Mouse (Mus musculus) neutrophil, adult 5-6 weeks (primary cell): ENCODE measurements around the gene Magi1. TPM values are rescaled to one million over a fixed set of nuclear protein-coding genes. Genes with fewer than 3 reads are reported as not detected.

Experiments
- ATAC-seq: fragments of 151-379, 151-347 bp; 2 replicates; pipeline ENCODE4 v1.8.0; 2017; ENCODE audit warnings: mild to moderate bottlenecking, moderate TSS enrichment; ENCODE audit not compliant: insufficient number of reproducible peaks, poor library complexity, low FRiP score, severe bottlenecking; ENCODE audit errors: extremely low read depth
- total RNA-seq: library from RNA; stranded (forward); fragments of 200-1000 nt; gene quantifications from 2 replicates; pipeline ENCODE4 v1.2.3, GENCODE M21; 2017

The Magi1 gene
- total RNA-seq, 1 experiment from 2014 or later, result not detected

DNA sequence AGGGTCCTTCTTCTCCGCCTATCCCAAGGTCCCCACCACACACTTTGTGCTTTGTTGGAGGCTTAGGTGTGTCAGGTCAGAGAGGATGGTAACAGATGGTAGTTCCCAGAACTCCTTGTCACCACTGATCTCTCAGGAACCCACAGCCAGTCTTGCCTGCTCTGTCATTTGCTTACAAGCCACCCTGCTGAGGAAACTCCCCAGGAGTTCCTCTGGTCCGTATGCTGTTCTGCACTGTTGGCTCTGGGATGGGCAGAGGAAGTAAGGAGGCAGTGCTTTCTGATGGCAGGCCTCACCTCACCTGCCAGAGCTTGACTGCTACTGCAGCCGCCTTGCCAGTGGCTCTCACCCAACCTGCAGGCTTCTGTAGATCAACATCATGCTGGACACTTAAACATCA lies 147.0 kb downstream of the Magi1 start:
- no peak for ATAC-seq

DNA sequence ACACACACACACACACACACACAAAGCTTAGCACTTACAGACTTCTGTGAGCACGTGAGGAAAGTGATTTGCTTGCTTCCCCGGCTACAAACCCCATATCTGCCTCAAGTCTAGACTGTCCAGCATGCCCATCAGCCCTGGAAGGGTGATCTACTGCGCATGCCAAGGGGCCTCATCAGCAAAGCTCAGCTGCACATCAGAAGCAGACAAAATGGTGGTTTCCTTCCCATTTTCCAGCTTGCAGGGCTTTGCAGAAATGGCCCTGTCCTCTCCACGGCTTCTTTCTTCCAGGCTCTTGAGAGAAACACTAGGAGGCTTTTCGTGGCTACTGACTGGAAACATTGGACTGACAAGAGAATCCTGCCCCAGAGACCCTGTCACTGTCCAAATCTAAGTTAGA lies 149.6 kb downstream of the Magi1 start:
- no peak for ATAC-seq

DNA sequence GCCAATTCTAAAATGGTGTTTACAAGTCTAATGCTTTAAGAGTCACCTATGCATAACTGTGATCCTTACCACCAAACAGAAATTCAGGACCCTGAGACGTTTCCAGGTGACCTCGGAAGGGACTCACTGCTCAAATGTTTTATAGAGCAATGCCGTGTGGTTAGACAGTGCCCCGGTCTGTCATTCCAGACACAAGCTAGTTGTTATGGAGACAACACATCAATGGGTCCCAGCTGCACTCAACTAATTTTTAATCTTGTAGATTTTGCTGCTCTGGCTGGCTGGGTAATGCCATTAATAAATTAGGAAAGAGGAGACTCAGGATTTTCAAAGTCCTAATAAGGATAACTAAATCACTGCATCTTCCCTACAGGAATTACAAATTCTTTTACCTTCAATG lies 151.7 kb downstream of the Magi1 start:
- ATAC-seq, result no peak

DNA sequence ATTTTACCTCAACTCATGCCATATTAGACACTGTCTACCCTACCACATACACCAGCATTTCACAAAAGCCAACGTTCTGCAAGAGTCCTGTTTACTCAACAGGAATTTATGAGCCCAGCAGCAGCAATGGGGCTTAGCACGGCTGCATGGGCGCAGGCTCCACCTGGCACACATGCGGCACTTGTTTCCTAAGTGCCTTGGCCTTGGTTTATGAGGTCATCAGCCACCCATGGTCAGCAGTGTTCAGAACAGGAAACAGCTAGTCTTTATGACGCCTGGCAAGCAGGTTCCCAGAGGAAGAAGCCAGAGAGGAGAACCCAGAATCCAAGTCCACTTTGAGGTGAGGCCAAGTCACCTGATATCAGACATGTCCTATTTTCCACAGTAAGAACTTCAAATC lies 153.3 kb downstream of the Magi1 start:
- no peak for ATAC-seq

DNA sequence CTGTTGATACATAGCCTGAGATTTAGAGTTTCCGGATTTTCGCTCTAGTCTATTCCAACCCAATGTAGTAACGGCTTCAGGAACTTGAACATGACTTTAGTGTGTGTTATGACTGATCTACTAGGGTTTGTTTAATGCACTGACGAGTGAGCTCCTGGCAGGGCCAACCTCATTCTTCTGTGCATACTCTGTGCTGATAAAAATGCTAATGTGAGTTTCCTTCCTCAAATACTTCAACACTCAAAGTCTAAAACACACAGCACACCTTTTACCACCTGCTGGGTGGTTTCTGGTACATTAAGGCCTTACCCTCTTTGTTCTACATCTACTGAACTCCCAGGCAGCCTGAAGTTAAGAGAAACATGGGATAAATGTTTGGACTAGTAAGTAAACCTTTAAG lies 157.0 kb downstream of the Magi1 start:
- ATAC-seq, result no peak

DNA sequence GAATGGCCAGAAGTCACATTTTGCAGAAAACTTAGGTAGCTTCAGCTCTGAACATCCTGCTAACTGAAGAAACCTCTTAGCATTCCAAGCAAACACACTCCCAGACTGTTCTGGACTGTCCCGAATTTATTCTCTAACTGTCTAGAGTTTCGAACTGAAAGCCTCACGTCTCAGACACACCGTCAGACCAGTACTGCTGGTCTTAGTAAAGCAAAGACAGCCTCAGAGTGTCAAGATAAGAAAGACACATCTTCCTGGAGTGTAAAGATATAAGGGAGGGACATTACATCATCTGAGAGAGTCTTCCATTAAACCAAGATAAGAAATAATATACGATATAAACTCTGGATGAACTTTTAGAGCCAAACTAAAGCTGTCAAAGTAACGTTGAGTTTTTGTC lies 158.6 kb downstream of the Magi1 start:
- ATAC-seq, result no peak

DNA sequence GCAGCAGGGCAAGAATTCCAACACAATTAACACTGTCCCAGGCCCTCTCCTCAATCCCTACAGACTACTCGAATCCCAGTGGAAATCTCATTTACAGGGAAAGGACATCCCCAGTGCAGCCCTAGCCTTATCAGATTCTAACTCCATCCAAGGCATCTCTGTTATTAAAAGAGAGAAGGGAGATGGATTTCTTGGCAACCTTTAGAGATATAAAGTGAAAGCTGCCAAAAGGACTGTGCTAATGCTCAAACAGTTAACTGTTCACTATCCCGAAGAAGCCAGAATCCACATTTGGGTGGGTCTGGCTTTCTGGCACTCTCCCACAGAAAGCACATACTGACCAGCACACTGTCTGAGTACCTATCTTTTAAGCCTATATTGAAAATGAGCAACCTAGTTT lies 159.4 kb downstream of the Magi1 start:
- no peak for ATAC-seq

DNA sequence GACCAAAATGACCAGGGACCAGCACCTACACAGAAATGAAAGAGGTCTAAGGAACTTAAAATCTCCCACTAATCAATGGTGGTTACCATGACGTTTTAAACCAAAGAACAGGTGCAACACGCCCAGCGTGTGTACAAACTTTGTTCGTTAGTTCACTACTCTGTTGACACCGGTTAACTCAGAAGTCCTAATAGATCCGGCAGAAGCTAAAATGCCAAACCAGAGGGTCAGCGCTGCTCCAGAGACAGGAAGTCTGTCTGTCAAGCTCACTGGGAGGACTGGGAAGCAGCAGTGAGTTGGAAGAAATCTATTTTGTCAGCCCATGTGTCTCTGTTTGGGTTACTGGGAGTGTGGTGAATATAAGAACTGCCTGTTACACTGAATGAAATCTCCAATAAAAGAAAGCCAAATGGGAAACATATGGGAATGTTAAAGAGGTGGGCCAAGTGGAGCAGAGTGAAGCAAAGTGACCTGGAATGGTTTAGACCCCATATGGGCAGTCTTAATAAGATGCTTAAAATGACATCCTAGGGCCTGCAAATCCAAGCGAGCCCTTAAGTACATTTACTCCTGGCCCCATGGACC lies 161.1 kb downstream of the Magi1 start:
- no peak for ATAC-seq

DNA sequence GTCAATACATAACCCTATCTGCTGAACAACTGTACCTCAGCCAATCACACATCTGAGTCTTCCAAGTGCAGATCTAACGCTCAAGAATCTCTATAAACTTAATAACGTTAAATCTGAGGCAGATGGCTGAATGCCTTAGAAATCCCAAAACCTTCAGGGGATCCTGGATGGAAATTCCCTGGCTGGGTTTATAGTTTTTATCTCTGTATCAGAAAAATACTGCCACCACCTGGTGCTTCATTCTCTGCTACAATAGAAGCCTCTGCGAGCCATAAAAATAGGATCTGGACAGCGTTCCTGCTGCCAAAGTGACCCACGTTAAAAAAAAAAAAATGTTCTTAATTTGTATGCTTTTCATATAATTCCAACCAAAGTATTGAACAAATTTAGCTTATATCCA lies 162.2 kb downstream of the Magi1 start:
- no peak for ATAC-seq

DNA sequence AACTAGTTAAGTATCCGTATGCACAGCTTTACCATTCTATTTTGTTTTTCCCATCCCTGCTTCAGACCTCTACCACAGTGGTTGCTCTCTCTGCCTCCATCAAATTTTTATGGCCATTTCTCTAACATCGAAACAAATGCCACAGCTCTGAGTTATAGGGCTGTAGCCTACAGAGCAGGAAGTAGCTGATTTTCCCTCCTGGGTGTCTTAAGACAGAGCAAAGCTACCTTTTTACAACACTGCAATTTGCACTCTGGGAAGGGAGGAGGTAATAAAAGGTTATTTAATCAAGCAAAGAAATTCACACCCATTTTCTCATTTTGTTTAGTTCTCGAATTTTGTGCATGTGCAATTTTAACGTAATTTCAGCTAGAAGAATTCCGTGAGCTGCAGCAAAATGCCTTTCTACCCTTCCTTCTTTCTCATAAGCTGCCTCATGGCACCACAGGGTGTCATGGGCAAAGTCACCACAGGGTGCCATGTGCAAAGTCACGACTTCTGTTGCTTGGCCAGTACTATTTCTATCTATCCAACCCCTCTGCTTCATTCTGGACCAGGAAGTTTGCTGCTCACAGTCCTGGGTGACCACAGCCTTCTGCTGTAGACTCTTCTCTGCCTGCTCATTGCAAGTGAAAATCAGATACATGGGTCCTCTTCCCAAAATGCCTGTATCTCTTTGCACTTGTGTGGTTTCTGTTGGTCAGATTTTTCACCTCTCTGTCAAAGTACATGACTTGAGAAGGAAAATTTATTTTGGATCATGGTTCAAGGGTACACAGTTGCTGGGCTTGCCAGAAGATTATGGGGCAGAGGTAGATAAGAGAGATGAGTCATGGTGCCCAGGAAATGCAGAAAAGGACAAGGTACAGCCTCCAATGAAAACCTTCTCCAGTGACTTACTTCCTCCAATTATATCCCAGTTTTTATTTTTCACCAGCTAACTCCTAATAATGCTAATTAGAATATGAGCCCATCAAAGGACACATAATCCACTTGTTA lies 167.0 kb downstream of the Magi1 start:
- ATAC-seq, result no peak

DNA sequence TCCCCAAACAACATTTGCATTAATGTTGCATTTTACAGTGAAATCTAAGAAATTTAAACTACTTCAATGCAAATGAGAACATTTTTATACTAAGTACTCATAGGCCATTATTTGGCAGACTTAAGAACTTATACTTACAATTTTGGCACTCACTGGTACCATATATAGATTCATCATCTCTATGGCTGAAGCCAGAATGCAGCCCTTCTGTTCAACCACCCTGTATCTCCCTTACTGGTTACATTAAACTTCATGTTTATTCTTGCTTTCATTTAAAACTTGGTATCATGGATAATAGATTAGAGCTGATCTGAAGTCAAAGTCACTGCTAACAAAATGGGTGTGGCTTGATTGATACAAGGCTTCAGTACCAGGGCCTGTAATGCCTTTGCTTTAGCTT lies 171.9 kb downstream of the Magi1 start:
- no peak for ATAC-seq

DNA sequence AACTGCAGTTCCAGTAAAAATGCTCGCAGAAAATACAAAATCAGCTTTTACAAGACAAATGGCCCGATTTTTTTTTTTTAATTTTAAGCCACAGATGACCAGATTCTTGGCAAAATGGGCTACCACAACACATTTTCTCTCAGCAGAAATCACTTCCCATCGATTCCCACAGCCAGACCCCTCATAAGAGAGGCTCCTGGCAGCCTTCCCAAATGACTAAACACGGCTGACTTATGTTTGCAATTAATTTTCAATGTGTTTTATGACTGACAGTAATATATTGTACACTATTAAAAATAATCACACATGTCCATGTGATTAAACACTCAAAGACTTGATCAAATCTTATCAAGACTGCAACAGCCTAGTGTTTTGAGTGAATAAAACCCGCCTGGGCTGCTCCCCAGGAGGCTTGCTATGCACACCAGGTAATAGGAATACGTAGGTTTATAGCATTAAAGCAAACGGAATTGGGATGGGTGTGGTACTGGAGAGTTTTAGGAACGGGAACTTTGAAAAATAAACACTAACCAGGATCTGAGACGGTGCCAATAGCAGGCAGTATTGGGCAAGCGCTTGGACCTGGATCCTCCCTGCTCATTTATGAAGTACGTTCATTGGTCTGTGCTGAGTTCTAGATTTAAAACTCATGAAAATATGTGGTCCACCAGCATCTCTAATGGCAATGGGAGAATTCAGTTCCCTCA lies 176.2 kb downstream of the Magi1 start:
- ATAC-seq, result no peak

DNA sequence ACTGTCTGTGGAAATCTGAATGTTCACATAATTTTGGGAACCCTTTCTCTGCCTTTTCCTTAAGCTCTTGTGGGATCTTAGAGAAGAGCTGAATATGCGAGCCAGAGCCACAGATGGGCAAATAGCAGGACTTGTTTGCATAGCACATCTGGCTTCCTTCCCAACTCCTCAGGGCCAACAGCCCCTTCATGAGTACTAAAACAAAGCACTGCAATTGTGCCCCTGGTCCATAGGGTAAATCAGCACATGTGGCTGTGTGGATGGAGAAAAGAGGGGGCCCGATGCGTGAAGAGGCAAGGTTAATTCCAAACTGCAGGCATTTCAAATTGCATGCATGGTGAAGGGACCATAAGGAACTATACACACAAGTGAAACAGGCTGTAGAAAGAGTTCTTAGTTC lies 180.1 kb downstream of the Magi1 start:
- no peak for ATAC-seq

DNA sequence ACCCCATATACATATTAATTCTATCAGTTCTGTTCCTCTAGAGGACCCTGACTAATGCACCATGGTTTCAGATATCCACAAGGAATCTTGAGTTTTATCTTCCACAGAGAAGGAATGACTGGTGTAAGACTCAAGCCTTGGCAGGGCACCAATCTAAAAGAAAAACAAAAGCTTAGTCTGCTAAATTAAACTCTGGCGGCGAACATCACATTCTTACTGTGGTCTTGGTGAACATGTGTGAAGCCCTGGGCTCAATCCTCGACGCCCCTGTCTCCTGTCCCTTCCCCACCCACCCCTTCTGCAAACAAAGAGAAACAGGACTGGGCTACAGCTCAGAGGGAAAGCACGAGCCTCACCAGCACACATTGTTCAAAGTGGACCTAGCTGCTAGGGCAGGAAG lies 182.5 kb downstream of the Magi1 start:
- ATAC-seq, result no peak

DNA sequence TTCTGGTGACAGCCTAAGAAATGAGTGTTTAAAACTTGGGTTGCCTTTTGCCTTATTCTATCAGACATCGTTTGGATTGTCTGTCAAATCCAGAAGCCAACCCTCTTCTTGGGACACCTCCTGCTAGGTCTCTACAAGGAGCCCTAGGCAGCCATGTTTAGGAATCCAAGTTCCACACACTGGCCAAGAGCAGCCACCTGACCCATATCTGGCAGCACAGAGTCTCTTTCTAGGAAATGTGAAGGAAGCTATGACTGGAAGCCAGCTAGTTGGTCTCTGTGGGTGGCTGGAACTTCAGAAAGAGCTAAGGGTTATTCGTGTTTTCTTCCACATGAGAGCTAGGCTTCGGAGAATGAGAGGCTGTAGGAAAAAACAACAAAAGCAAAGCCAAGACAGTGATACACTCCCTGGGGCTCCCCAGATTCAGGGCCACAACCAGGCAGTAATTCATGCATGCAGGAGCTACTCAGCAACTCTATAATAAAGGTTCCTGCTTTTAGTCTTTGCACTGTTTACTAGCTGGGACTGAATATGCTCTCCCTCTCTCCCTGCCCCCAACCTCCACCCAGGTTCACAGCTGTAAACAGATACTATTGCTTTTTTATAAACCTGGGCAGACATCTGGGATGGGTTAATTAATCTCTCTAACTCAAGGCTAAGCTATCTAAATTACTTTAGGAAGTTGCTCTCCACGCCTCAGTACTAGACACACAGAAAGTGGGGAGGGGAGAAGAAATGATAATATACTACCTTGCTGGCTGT lies 188.6 kb downstream of the Magi1 start:
- ATAC-seq, result no peak

DNA sequence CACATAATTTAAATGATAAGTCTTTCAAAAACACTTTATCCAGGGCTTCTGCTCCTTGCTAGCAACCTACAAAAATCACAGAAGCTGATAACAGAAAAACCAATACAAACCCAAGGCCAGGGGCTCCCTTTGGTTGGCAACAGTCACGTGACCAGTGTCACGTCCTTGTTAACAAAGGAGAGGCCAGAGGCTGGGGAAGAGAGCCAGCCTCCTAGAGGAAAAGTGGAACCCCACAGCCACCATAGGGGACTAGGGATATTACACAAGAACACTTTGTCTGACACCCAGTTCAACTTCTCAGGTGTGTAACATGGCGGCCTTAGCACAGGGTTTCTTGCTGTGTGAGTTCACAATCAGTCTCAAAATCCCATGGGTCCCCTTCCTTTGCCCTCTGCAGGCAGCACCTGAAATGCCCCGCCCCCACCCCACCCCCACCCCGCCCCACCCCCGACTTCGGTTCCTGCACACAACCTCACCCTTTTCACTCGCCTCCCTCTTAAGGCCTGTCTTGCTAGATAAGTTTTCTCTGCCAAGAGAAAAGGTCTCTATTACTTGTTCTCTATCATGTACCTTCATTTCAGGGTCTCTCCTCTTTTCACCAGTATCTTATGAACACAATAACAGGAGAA lies 190.6 kb downstream of the Magi1 start:
- no peak for ATAC-seq

DNA sequence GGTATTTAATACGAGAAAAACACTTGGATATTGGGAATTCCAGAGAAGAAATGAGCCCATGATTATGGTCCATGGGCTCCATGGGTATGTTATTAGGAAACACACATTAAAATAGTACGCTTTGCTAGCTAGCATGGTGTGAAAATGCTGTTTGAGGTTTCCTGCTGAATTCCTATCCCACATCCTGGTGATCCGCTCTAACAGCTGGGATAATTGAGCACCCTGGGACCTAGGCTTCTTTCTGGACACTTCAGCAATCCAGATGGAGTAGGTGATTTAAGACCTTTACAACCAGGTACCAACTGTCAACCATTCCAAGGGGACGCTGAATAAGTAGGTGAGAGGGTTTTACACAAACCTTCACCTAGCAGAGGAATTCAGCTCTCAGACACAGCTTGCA lies 191.2 kb downstream of the Magi1 start:
- ATAC-seq, result no peak

DNA sequence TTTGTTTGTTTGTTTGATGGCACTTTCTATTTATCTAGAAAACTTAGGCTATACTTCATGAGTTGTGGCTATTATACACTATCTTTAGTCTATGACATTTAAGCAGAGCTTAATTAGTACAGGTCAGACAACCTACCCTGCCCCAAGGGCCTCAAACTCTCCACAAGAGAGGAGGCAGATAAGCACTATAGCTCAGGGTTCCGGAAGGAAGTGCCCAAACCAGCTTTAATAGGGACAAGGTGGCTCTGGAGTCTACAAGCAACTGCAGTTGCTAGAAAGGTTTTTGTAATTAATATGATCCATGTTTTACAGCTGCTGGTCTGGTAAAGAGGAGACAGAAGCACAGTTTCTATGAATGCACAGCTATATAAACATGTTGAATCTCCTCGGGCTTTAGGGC lies 196.9 kb downstream of the Magi1 start:
- no peak for ATAC-seq

DNA sequence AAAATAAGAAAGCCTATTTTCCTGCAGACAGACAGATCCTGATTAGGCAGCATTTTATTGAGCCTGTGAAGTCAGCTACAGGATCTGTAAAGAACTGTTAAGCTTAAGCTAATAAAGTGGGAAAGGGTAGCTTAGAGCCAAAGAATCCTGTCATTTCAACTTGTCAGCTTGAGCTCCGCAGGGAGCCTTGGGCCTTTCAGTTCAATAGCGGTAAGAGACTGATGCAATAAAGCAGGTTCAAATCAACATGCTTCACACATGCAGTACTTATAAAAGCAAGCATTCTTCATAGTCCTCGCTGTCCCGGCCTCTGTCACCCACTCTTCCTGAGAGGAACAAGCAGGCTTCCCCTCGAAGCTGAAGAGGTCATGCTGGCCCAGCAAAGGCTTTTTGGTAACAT lies 199.0 kb downstream of the Magi1 start:
- ATAC-seq, result no peak
